Mouse (Mus musculus) heart, embryonic 13.5 days (tissue): ENCODE measurements around the gene Slc23a4. TPM values are rescaled to one million over a fixed set of nuclear protein-coding genes. Genes with fewer than 3 reads are reported as not detected.

Experiments
- ATAC-seq: fragments of 200-750 bp; cut with Nextera tagmentation; 2 replicates; pipeline ENCODE4 v1.8.0; 2017; ENCODE audit warnings: moderate TSS enrichment; ENCODE audit not compliant: insufficient number of reproducible peaks, low FRiP score, low TSS enrichment; ENCODE audit errors: extremely low read depth
- H3K27ac ChIP-seq: fragments of 300-500 bp; sonication (generic); replicated peaks from 2 replicates; pipeline ENCODE4 v1.5.1; 2015; ENCODE audit warnings: moderate library complexity, mild to moderate bottlenecking, inconsistent platforms
- H3K27me3 ChIP-seq: fragments of 300-500 bp; sonication (generic); replicated peaks from 2 replicates; pipeline ENCODE4 v1.6.1; 2015; ENCODE audit warnings: mild to moderate bottlenecking, inconsistent platforms
- H3K36me3 ChIP-seq: fragments of 300-500 bp; sonication (generic); 2 replicates; pipeline ENCODE4 v1.6.1; 2015; ENCODE audit warnings: mild to moderate bottlenecking, inconsistent platforms
- H3K4me1 ChIP-seq: fragments of 300-500 bp; sonication (generic); 2 replicates; pipeline ENCODE4 v1.6.1; 2015; ENCODE audit warnings: inconsistent platforms
- H3K4me2 ChIP-seq: fragments of 300-500 bp; sonication (generic); 2 replicates; pipeline ENCODE4 v1.6.1; 2015; ENCODE audit warnings: inconsistent platforms, mild to moderate bottlenecking, moderate library complexity
- H3K4me3 ChIP-seq: fragments of 300-500 bp; sonication (generic); 2 replicates; pipeline ENCODE4 v1.5.1; 2015; ENCODE audit warnings: moderate library complexity, mild to moderate bottlenecking, inconsistent platforms
- H3K9ac ChIP-seq: fragments of 300-500 bp; sonication (generic); 2 replicates; pipeline ENCODE4 v1.6.1; 2015; ENCODE audit warnings: inconsistent platforms, mild to moderate bottlenecking, moderate library complexity
- H3K9me3 ChIP-seq: fragments of 300-500 bp; sonication (generic); 2 replicates; pipeline ENCODE4 v1.6.1; 2016; ENCODE audit warnings: inconsistent platforms
- WGBS: fragments of 180-500 bp; shearing (Covaris S2); methylation state at CpG from one replicate; pipeline ENCODE4 v1.1.7; 2015; ENCODE audit warnings: mixed read lengths; 5-methylcytosine and 5-hydroxymethylcytosine counted together
- polyA plus RNA-seq: library from polyadenylated mRNA; unstranded; fragments of >200 nt; fragmentation: Nextera tagmentation; extraction: Ambion mirVana; gene quantifications from 2 replicates; pipeline ENCODE4 v1.2.1, GENCODE M21; 2015

Slc23a4 gene
- polyA plus RNA-seq, 1 experiment from 2014 or later, result 0.27 TPM

DNA sequence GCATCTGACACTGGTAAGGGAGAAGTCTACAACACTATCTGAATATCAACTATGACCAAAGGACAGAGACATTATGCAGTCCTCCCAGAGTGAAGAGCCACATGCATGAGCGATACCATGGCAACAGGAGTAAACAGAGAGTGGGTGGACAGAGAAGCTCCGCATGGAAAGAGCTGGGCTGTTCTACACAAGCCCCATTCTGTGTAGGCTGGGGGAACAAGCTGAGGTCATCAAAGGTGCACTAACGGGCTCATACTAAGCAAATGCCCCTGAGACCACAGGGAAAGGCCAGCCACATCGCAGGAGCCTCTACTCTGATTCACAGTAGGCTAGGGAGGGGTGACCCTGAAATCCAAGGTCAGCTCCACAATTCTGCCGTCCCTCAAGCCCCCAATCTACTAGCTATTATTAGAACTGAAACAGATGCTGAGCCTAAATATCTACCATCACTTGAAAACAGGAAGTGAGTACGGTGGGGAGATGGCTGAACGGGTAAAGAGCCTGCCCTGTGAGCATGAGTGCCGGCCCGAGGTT, 86.2 kb downstream of the Slc23a4 start:
- 34% methylated on average over 9 of the region's 9 CpGs for WGBS
- peak overlapping the region; percentile 47 for H3K4me2 ChIP-seq
- peak overlapping the region; percentile 55; the same call in 1 of the 2 replicates for H3K9ac ChIP-seq
- no peaks in the 10 kb centered on the region for H3K27me3 ChIP-seq
- no peaks in the 10 kb centered on the region for H3K9me3 ChIP-seq
- no peak; the same call in 1 of the 2 replicates for ATAC-seq
- peaks cover 66% of the 10 kb centered on the region for H3K4me1 ChIP-seq
- peak overlapping the region; percentile 82 for H3K27ac ChIP-seq
- no peak overlapping the region for H3K4me3 ChIP-seq
- H3K36me3 ChIP-seq, result peaks cover 87% of the 10 kb centered on the region

DNA sequence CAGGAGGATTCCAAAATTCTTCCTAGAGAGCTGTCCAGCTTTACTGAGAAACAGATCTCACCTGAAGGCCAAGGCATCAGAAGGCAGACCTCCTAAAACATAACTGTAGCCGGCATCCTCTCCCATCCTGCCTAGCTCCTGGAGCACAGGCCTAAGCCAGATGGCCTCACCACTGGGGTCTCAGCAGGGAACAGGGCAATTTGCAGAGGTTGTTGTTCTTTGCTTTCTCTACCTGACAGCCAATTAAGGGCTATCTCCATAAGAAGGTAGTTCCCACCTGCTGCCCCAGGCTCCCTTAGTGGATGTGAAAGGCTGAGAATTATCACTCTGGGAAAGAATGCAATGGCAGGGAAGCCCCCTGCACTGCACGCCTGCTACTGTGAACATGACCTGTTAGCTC, 87.2 kb downstream of the Slc23a4 start:
- H3K27ac ChIP-seq, result 0 out of 2 replicates have a peak overlapping the region, but pooled peaks have one; percentile 20
- H3K4me3 ChIP-seq, result no peak overlapping the region
- WGBS, result 75% methylated on average over 2 of the region's 2 CpGs
- no peak for ATAC-seq
- no peaks in the 10 kb centered on the region for H3K27me3 ChIP-seq
- H3K36me3 ChIP-seq, result peaks cover 86% of the 10 kb centered on the region
- no peak overlapping the region for H3K4me2 ChIP-seq
- H3K9me3 ChIP-seq, result no peaks in the 10 kb centered on the region
- no peak overlapping the region for H3K9ac ChIP-seq
- peaks cover 61% of the 10 kb centered on the region for H3K4me1 ChIP-seq

DNA sequence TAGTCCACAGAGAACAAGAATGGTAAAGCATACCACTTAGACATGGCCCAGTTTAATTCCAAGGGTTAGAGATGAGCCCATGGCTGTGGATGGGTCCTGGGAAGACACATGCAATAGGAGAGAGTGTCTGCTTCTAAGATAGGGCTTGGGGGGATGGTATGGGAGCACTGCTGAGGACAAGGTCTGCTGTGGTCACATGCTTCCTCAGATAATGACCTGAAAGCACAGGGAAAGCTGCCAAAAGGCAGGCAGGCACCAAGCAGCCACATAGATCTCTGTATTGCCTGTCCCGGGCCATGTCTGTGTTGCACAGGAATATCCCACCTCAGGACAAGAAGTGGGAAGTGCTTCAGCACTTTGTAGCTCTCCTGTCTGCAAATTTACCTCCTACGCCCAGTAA, 89.1 kb downstream of the Slc23a4 start:
- Histone ChIP-seq H3K27me3 (no peaks in the 10 kb centered on the region), H3K9ac (no peak overlapping the region), H3K36me3 (peaks cover 86% of the 10 kb centered on the region), H3K4me3 (no peak overlapping the region), H3K27ac (peak overlapping the region; percentile 72), H3K4me2 (no peak overlapping the region), H3K9me3 (no peaks in the 10 kb centered on the region), H3K4me1 (peaks cover 53% of the 10 kb centered on the region)
- 41% methylated on average over 2 of the region's 2 CpGs for WGBS
- 0 out of 2 replicates have a peak, but pooled peaks have one; percentile 20 for ATAC-seq

DNA sequence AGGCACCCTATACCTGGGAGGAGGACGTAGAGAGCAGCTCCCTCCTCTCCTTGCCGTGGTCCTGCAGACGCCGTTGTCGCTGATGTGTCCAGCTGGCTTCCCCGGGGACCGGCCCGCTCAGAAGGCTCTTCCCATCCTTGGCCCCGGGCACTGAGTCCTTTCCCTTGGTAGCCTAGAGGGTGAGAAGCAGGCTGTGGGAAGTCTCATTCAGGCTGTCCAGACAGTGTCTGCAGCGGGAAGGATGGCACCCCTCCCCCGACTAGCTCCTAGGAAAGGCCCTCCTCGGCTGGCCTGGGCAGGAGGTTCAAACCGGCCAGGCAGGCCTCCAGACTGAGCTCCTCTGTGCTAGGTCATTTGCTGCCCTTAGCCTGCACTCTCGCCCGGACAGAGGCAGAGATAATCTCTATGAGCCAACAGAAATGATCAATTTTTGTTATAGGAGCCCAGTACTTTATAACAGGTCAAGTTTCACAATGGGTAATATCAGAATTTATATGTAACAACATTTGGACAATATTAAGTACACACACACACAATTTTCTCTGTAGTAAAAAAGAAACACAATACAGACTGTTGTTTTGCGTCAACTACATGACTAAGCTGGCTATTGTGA, 91.9 kb downstream of the Slc23a4 start:
- no peak overlapping the region for H3K4me3 ChIP-seq
- no peak overlapping the region for H3K4me2 ChIP-seq
- no peaks in the 10 kb centered on the region for H3K27me3 ChIP-seq
- peaks cover 95% of the 10 kb centered on the region for H3K36me3 ChIP-seq
- peaks cover 25% of the 10 kb centered on the region for H3K4me1 ChIP-seq
- no peak overlapping the region for H3K27ac ChIP-seq
- H3K9ac ChIP-seq, result no peak overlapping the region
- WGBS, result 55% methylated on average over 16 of the region's 16 CpGs
- ATAC-seq, result no peak
- no peaks in the 10 kb centered on the region for H3K9me3 ChIP-seq

DNA sequence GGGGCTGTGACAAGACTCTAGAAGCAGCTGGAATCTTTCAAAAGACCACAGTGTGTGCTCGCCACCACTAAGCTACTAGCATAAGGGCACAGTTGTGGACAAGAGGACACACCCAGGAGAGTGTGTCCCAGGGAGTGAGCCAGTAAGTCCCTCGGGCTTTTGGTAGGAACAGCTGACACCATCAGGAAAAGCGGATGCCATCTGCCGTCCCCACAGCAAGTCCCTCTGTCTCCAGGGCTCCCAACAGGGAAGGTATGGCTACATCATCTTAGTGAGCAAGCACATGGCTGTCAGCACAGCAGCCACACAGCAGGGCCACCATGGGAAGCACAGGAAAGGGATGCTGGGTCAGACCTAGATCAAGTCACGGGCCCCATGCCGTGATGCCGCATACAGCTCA, 92.6 kb downstream of the Slc23a4 start:
- H3K36me3 ChIP-seq, result peaks cover 95% of the 10 kb centered on the region
- no peaks in the 10 kb centered on the region for H3K9me3 ChIP-seq
- no peaks in the 10 kb centered on the region for H3K27me3 ChIP-seq
- no peak overlapping the region for H3K9ac ChIP-seq
- no peak overlapping the region for H3K4me2 ChIP-seq
- WGBS, result 89% methylated on average over 7 of the region's 7 CpGs
- H3K4me3 ChIP-seq, result no peak overlapping the region
- ATAC-seq, result no peak
- H3K27ac ChIP-seq, result no peak overlapping the region
- H3K4me1 ChIP-seq, result peaks cover 22% of the 10 kb centered on the region

Other genes with a start within 250 kb of the Slc23a4 start
- 5.1 and 6.2 TPM in 2 replicates for gene Agbl3, start 208.0 kb downstream of the Slc23a4 start, polyA plus RNA-seq
- 0.92 and 1.5 TPM in 2 replicates for gene Tmem140, start 125.3 kb downstream of the Slc23a4 start, polyA plus RNA-seq
- gene Cyren, start 110.3 kb downstream of the Slc23a4 start, polyA plus RNA-seq, result 8.6 and 9.2 TPM in 2 replicates
- 9.4 and 11.2 TPM in 2 replicates for gene Wdr91, start 77.5 kb downstream of the Slc23a4 start, polyA plus RNA-seq
- not detected in 2 replicates for gene Stra8, start 68.2 kb downstream of the Slc23a4 start, polyA plus RNA-seq
- gene Cnot4, start 145.3 kb upstream of the Slc23a4 start, polyA plus RNA-seq, result 15.5 and 20.1 TPM in 2 replicates
- 23.3 and 23.4 TPM in 2 replicates for gene Nup205, start 189.0 kb upstream of the Slc23a4 start, polyA plus RNA-seq